Mouse (Mus musculus): Measurements from ENCODE around the gene Pknox2. TPM values are rescaled to one million over a fixed set of nuclear protein-coding genes. Genes with fewer than 3 reads are reported as not detected.

Pknox2 gene
- polyA plus RNA-seq, 1 experiment: 8.5 TPM

GRCm38 (mm10) chr9:37160686-37161085, 13.5 kb upstream of the Pknox2 start:
- Histone ChIP-seq H3K36me3 (ENCODE audit: control insufficient read depth, insufficient read depth) (no peaks in the 10 kb centered on the region), H3ac (ENCODE audit: control insufficient read depth, insufficient read length, low read depth) (no peak overlapping the region), H3K79me3 (ENCODE audit: low read depth) (no peaks in the 10 kb centered on the region), H3K27me3 (ENCODE audit: control insufficient read depth, insufficient read depth, insufficient read length) (no peaks in the 10 kb centered on the region), H3K79me2 (ENCODE audit: control insufficient read depth, insufficient read depth) (no peaks in the 10 kb centered on the region), H3K4me3 (ENCODE audit: insufficient read depth, poor library complexity, severe bottlenecking) (no peak overlapping the region)
- TF ChIP-seq MYOD1 (IDR thresholded peaks at IDR 0.05; ENCODE audit: control insufficient read depth, insufficient read length, low read depth): no peak
- no peak for TF ChIP-seq MAX (IDR thresholded peaks at IDR 0.05)
- TF ChIP-seq FOSL1 (IDR thresholded peaks at IDR 0.05; ENCODE audit: insufficient read depth, low read length, poor library complexity, severe bottlenecking): no peak
- no peak for TF ChIP-seq CEBPB (IDR thresholded peaks at IDR 0.05; ENCODE audit: low read depth)
- no peak for TF ChIP-seq CTCF (IDR thresholded peaks at IDR 0.05; ENCODE audit: control insufficient read depth, insufficient read depth, insufficient read length)
- no peak for TF ChIP-seq USF1 (IDR thresholded peaks at IDR 0.05; ENCODE audit: low read depth)
- TF ChIP-seq MYOG (IDR thresholded peaks at IDR 0.05; ENCODE audit: control insufficient read depth, extremely low read depth, insufficient read length): no peak

- no peak for TF ChIP-seq MYOG (IDR thresholded peaks at IDR 0.05; ENCODE audit: control insufficient read depth, extremely low read depth, insufficient read length)
- no peak for TF ChIP-seq FOSL1 (IDR thresholded peaks at IDR 0.05; ENCODE audit: insufficient read depth, low read length, poor library complexity, severe bottlenecking)
- TF ChIP-seq USF1 (IDR thresholded peaks at IDR 0.05; ENCODE audit: low read depth): no peak
- no peak for TF ChIP-seq MYOD1 (IDR thresholded peaks at IDR 0.05; ENCODE audit: control insufficient read depth, insufficient read length, low read depth)
- TF ChIP-seq MAX (IDR thresholded peaks at IDR 0.05): no peak
- TF ChIP-seq CTCF (IDR thresholded peaks at IDR 0.05; ENCODE audit: control insufficient read depth, insufficient read depth, insufficient read length): no peak
- no peak for TF ChIP-seq CEBPB (IDR thresholded peaks at IDR 0.05; ENCODE audit: low read depth)
- Histone ChIP-seq H3K79me2 (ENCODE audit: control insufficient read depth, insufficient read depth) (no peaks in the 10 kb centered on the region), H3K4me3 (ENCODE audit: insufficient read depth, poor library complexity, severe bottlenecking) (no peak overlapping the region), H3K79me3 (ENCODE audit: low read depth) (no peaks in the 10 kb centered on the region), H3ac (ENCODE audit: control insufficient read depth, insufficient read length, low read depth) (no peak overlapping the region), H3K27me3 (ENCODE audit: control insufficient read depth, insufficient read depth, insufficient read length) (no peaks in the 10 kb centered on the region), H3K36me3 (ENCODE audit: control insufficient read depth, insufficient read depth) (no peaks in the 10 kb centered on the region)
Measured at GRCm38 (mm10) chr9:37147886-37148285, 679 bp upstream of the Pknox2 start.

- H3K27me3 ChIP-seq (ENCODE audit: control insufficient read depth, insufficient read depth, insufficient read length): no peaks in the 10 kb centered on the region
- peak overlapping the region; percentile 25 for H3K4me3 ChIP-seq (ENCODE audit: insufficient read depth, poor library complexity, severe bottlenecking)
- H3K36me3 ChIP-seq (ENCODE audit: control insufficient read depth, insufficient read depth): no peaks in the 10 kb centered on the region
- H3K79me2 ChIP-seq (ENCODE audit: control insufficient read depth, insufficient read depth): no peaks in the 10 kb centered on the region
- peak overlapping the region; percentile 55 for H3ac ChIP-seq (ENCODE audit: control insufficient read depth, insufficient read length, low read depth)
- TF ChIP-seq MYOD1 (IDR thresholded peaks at IDR 0.05; ENCODE audit: control insufficient read depth, insufficient read length, low read depth) (no peak), USF1 (IDR thresholded peaks at IDR 0.05; ENCODE audit: low read depth) (no peak), MAX (IDR thresholded peaks at IDR 0.05) (no peak), CTCF (IDR thresholded peaks at IDR 0.05; ENCODE audit: control insufficient read depth, insufficient read depth, insufficient read length) (no peak), FOSL1 (IDR thresholded peaks at IDR 0.05; ENCODE audit: insufficient read depth, low read length, poor library complexity, severe bottlenecking) (no peak), MYOG (IDR thresholded peaks at IDR 0.05; ENCODE audit: control insufficient read depth, extremely low read depth, insufficient read length) (no peak), CEBPB (IDR thresholded peaks at IDR 0.05; ENCODE audit: low read depth) (no peak)
- H3K79me3 ChIP-seq (ENCODE audit: low read depth): no peaks in the 10 kb centered on the region
Measured at GRCm38 (mm10) chr9:37146603-37147358, 426 bp downstream of the Pknox2 start.

- H3K27me3 ChIP-seq (ENCODE audit: control insufficient read depth, insufficient read depth, insufficient read length): no peaks in the 10 kb centered on the region
- H3K79me2 ChIP-seq (ENCODE audit: control insufficient read depth, insufficient read depth): no peaks in the 10 kb centered on the region
- no peaks in the 10 kb centered on the region for H3K36me3 ChIP-seq (ENCODE audit: control insufficient read depth, insufficient read depth)
- no peaks in the 10 kb centered on the region for H3K79me3 ChIP-seq (ENCODE audit: low read depth)
- peak overlapping the region; percentile 55 for H3ac ChIP-seq (ENCODE audit: control insufficient read depth, insufficient read length, low read depth)
- TF ChIP-seq MYOG (IDR thresholded peaks at IDR 0.05; ENCODE audit: control insufficient read depth, extremely low read depth, insufficient read length) (no peak), FOSL1 (IDR thresholded peaks at IDR 0.05; ENCODE audit: insufficient read depth, low read length, poor library complexity, severe bottlenecking) (no peak), USF1 (IDR thresholded peaks at IDR 0.05; ENCODE audit: low read depth) (no peak), MYOD1 (IDR thresholded peaks at IDR 0.05; ENCODE audit: control insufficient read depth, insufficient read length, low read depth) (no peak), CTCF (IDR thresholded peaks at IDR 0.05; ENCODE audit: control insufficient read depth, insufficient read depth, insufficient read length) (no peak), MAX (IDR thresholded peaks at IDR 0.05) (no peak), CEBPB (IDR thresholded peaks at IDR 0.05; ENCODE audit: low read depth) (no peak)
- H3K4me3 ChIP-seq (ENCODE audit: insufficient read depth, poor library complexity, severe bottlenecking): peak overlapping the region; percentile 25
Measured at GRCm38 (mm10) chr9:37146353-37146602, 929 bp downstream of the Pknox2 start.

GRCm38 (mm10) chr9:37145616-37146352, 1.4 kb downstream of the Pknox2 start:
- Histone ChIP-seq H3K79me3 (ENCODE audit: low read depth) (no peaks in the 10 kb centered on the region), H3K79me2 (ENCODE audit: control insufficient read depth, insufficient read depth) (no peaks in the 10 kb centered on the region), H3ac (ENCODE audit: control insufficient read depth, insufficient read length, low read depth) (peak overlapping the region; percentile 16), H3K27me3 (ENCODE audit: control insufficient read depth, insufficient read depth, insufficient read length) (no peaks in the 10 kb centered on the region), H3K4me3 (ENCODE audit: insufficient read depth, poor library complexity, severe bottlenecking) (peak overlapping the region; percentile 25), H3K36me3 (ENCODE audit: control insufficient read depth, insufficient read depth) (no peaks in the 10 kb centered on the region)
- TF ChIP-seq MYOG (IDR thresholded peaks at IDR 0.05; ENCODE audit: control insufficient read depth, extremely low read depth, insufficient read length) (no peak), CEBPB (IDR thresholded peaks at IDR 0.05; ENCODE audit: low read depth) (no peak), USF1 (IDR thresholded peaks at IDR 0.05; ENCODE audit: low read depth) (no peak), MYOD1 (IDR thresholded peaks at IDR 0.05; ENCODE audit: control insufficient read depth, insufficient read length, low read depth) (no peak), MAX (IDR thresholded peaks at IDR 0.05) (no peak), CTCF (IDR thresholded peaks at IDR 0.05; ENCODE audit: control insufficient read depth, insufficient read depth, insufficient read length) (no peak)

Measured in C2C12 (cell line).